Mouse (Mus musculus) left cerebral cortex, adult 2 months (tissue): Measurements from ENCODE around the gene Cirbp. TPM values are rescaled to one million over a fixed set of nuclear protein-coding genes. Genes with fewer than 3 reads are reported as not detected.

Experiments
- DNase-seq, 2 experiments: peaks; one replicate each; pipeline ENCODE4 v3.0.0; 2021 to 2022; ENCODE audit warnings: low spot score in 2 of 2, mixed read lengths in 1 of 2; ENCODE audit errors: extremely low spot score in 1 of 2
- H3K27ac ChIP-seq: fragments of 200-600 bp; 2 replicates; pipeline ENCODE4 v1.8.1; 2022
- H3K4me3 ChIP-seq: fragments of 200-600 bp; 2 replicates; pipeline ENCODE4 v1.8.1; 2022
- CTCF ChIP-seq: fragments of 200-600 bp; IDR thresholded peaks from 2 replicates; pipeline ENCODE4 v1.8.1; 2022; ENCODE audit warnings: antibody characterized with exemption, mild to moderate bottlenecking, moderate library complexity
- intact Hi-C: fragments of 180-260 bp; cut with DNase I; formaldehyde crosslinking; loops from one replicate; pipeline ENCODE4 v1.15.1; 2025
- total RNA-seq, 2 experiments: library from RNA; stranded (reverse); gene quantifications; 2 replicates each; pipeline ENCODE4 v1.2.3; 2021

The Cirbp gene
- total RNA-seq, 2 experiments from 2014 or later, result 75.8 to 93.0 TPM

GRCm38 (mm10) chr10:80220676-80221075, 54.9 kb downstream of the Cirbp start:
- H3K4me3 ChIP-seq, result no peak overlapping the region
- no peak overlapping the region for H3K27ac ChIP-seq
- intact Hi-C loops, result no loop called here
- DNase-seq, result no peak
- no peak for TF ChIP-seq CTCF

Other genes starting within 250 kb of the Cirbp start
- 1 to 10 TPM; 6.6 to 9.1 TPM for gene Kiss1r, start 249.0 kb upstream of the Cirbp start, total RNA-seq
- gene R3hdm4, start 244.8 kb upstream of the Cirbp start, total RNA-seq, result 100 to 1,000 TPM; 318 to 346 TPM
- gene Arid3a, start 238.9 kb upstream of the Cirbp start, total RNA-seq, result 1 to 10 TPM; 5.7 to 10.0 TPM
- gene Wdr18, start 205.8 kb upstream of the Cirbp start, total RNA-seq, result 10 to 100 TPM; 45.4 to 49.4 TPM
- under 1 TPM; 0.14 to 0.20 TPM for gene Grin3b, start 195.3 kb upstream of the Cirbp start, total RNA-seq
- gene Tmem259, start 181.7 kb upstream of the Cirbp start, total RNA-seq, result 100 to 1,000 TPM; 122 to 126 TPM
- gene Cnn2, start 177.4 kb upstream of the Cirbp start, total RNA-seq, result 1 to 10 TPM; 5.6 to 8.0 TPM
- gene Abca7, start 169.5 kb upstream of the Cirbp start, total RNA-seq, result 10 to 100 TPM; 13.5 to 13.8 TPM
- gene Arhgap45, start 149.3 kb upstream of the Cirbp start, total RNA-seq, result 1 to 10 TPM; 3.5 TPM
- gene Polr2e, start 126.2 kb upstream of the Cirbp start, total RNA-seq, result 10 to 100 TPM; 73.0 to 76.0 TPM
- gene Gpx4, start 118.8 kb upstream of the Cirbp start, total RNA-seq, result 100 to 1,000 TPM; 494 to 526 TPM
- 10 to 100 TPM; 21.4 to 22.1 TPM for gene Sbno2, start 60.4 kb upstream of the Cirbp start, total RNA-seq
- 100 to 1,000 TPM; 102 to 106 TPM for gene Stk11, start 50.2 kb upstream of the Cirbp start, total RNA-seq
- gene Atp5d, start 27.4 kb upstream of the Cirbp start, total RNA-seq, result 100 to 1,000 TPM; 356 to 366 TPM
- gene Cbarp, start 25.1 kb upstream of the Cirbp start, total RNA-seq, result 100 to 1,000 TPM; 431 to 456 TPM
- gene Midn, start 17.7 kb upstream of the Cirbp start, total RNA-seq, result 100 to 1,000 TPM in 1 of 2 experiments, 10 to 100 TPM in 1; 80.7 to 127 TPM
- gene 1600002K03Rik, start 7.0 kb downstream of the Cirbp start, total RNA-seq, result 1 to 10 TPM; 6.0 to 8.1 TPM
- gene Efna2, start 13.5 kb downstream of the Cirbp start, total RNA-seq, result 1 to 10 TPM; 6.8 to 7.2 TPM
- gene Mum1, start 60.4 kb downstream of the Cirbp start, total RNA-seq, result 10 to 100 TPM; 37.8 to 43.3 TPM
- gene Ndufs7, start 83.1 kb downstream of the Cirbp start, total RNA-seq, result 100 to 1,000 TPM; 194 to 206 TPM
- 10 to 100 TPM; 16.6 to 23.3 TPM for gene Gamt, start 95.0 kb downstream of the Cirbp start, total RNA-seq
- gene Dazap1, start 95.5 kb downstream of the Cirbp start, total RNA-seq, result 10 to 100 TPM; 87.4 to 90.3 TPM
- 100 to 1,000 TPM; 816 to 913 TPM for gene Rps15, start 126.5 kb downstream of the Cirbp start, total RNA-seq
- gene Apc2, start 130.0 kb downstream of the Cirbp start, total RNA-seq, result 100 to 1,000 TPM; 111 to 113 TPM
- gene 2310011J03Rik, start 154.6 kb downstream of the Cirbp start, total RNA-seq, result 10 to 100 TPM; 26.3 to 26.9 TPM
- gene Pcsk4, start 163.5 kb downstream of the Cirbp start, total RNA-seq, result 1 to 10 TPM; 4.0 to 5.4 TPM
- gene Reep6, start 164.0 kb downstream of the Cirbp start, total RNA-seq, result 10 to 100 TPM; 13.5 to 13.6 TPM
- gene Adamtsl5, start 182.4 kb downstream of the Cirbp start, total RNA-seq, result 10 to 100 TPM in 1 of 2 experiments, 1 to 10 TPM in 1; 7.9 to 11.1 TPM
- gene Plk5, start 190.5 kb downstream of the Cirbp start, total RNA-seq, result 10 to 100 TPM; 27.3 to 37.9 TPM
- gene Mex3d, start 221.7 kb downstream of the Cirbp start, total RNA-seq, result 10 to 100 TPM; 19.2 to 20.6 TPM
- gene Mbd3, start 233.6 kb downstream of the Cirbp start, total RNA-seq, result 100 to 1,000 TPM; 139 to 150 TPM
- gene Uqcr11, start 240.8 kb downstream of the Cirbp start, total RNA-seq, result 100 to 1,000 TPM; 373 to 394 TPM